Mouse (Mus musculus) hindbrain, embryonic 16.5 days (tissue): Measurements from ENCODE around the gene Mb. TPM values are rescaled to one million over a fixed set of nuclear protein-coding genes. Genes with fewer than 3 reads are reported as not detected.

Source experiments
- ATAC-seq: fragments of 200-750 bp; cut with Nextera tagmentation; 2 replicates; pipeline ENCODE4 v1.8.0; 2017; ENCODE audit warnings: moderate TSS enrichment, moderate library complexity
- H3K27ac ChIP-seq: fragments of 300-500 bp; sonication (generic); 2 replicates; pipeline ENCODE4 v1.5.1; 2014; ENCODE audit warnings: low read depth, mild to moderate bottlenecking, control low read depth, low read length, moderate library complexity
- H3K27me3 ChIP-seq: fragments of 300-500 bp; sonication (generic); replicated peaks from 2 replicates; pipeline ENCODE4 v1.6.1; 2014; ENCODE audit warnings: low read length; ENCODE audit not compliant: control insufficient read depth, insufficient read depth
- H3K36me3 ChIP-seq: fragments of 300-500 bp; sonication (generic); 2 replicates; pipeline ENCODE4 v1.6.1; 2014; ENCODE audit warnings: mild to moderate bottlenecking, low read length, moderate library complexity, mixed read lengths; ENCODE audit not compliant: control insufficient read depth, insufficient read depth
- H3K4me1 ChIP-seq: fragments of 300-500 bp; sonication (generic); 2 replicates; pipeline ENCODE4 v1.6.1; 2014; ENCODE audit warnings: low read depth, low read length; ENCODE audit not compliant: control insufficient read depth, insufficient read depth
- H3K4me2 ChIP-seq: fragments of 300-500 bp; sonication (generic); 2 replicates; pipeline ENCODE4 v1.6.1; 2014; ENCODE audit warnings: mild to moderate bottlenecking, low read length, control low read depth, moderate library complexity
- H3K4me3 ChIP-seq: fragments of 300-500 bp; sonication (generic); 2 replicates; pipeline ENCODE4 v1.5.1; 2014; ENCODE audit warnings: mild to moderate bottlenecking, low read length, control low read depth, moderate library complexity
- H3K9ac ChIP-seq: fragments of 300-500 bp; sonication (generic); 2 replicates; pipeline ENCODE4 v1.6.1; 2014; ENCODE audit warnings: low read depth, mild to moderate bottlenecking, control low read depth, low read length, moderate library complexity
- H3K9me3 ChIP-seq: fragments of 300-500 bp; sonication (generic); 2 replicates; pipeline ENCODE4 v1.6.1; 2014; ENCODE audit warnings: mild to moderate bottlenecking, low read length, moderate library complexity; ENCODE audit not compliant: control insufficient read depth
- WGBS: fragments of 180-500 bp; shearing (Covaris S2); extraction: QIAGEN DNeasy Blood & Tissue Kit; methylation state at CpG from one replicate; pipeline ENCODE4 v1.1.7; 2014; 5-methylcytosine and 5-hydroxymethylcytosine counted together
- polyA plus RNA-seq: library from polyadenylated mRNA; unstranded; fragments of >200 nt; fragmentation: Nextera tagmentation; extraction: Ambion mirVana; gene quantifications from 2 replicates; pipeline ENCODE4 v1.2.1, GENCODE M21; 2015

Mb gene
- 0.71 and 0.81 TPM in 2 replicates for polyA plus RNA-seq

- no peak within 1 kb of the TSS for H3K4me3 ChIP-seq
- H3K9ac ChIP-seq = no peak within 1 kb of the TSS
- H3K4me1 ChIP-seq = no peaks in the 10 kb centered on the region; the same call in 1 of the 2 replicates
- H3K36me3 ChIP-seq = no peaks in the 10 kb centered on the region
- 92% methylated on average over 10 of the region's 10 CpGs for WGBS
- no peaks in the 10 kb centered on the region for H3K9me3 ChIP-seq
- no peaks in the 10 kb centered on the region for H3K27me3 ChIP-seq
- ATAC-seq = no peak
- no peak within 1 kb of the TSS for H3K27ac ChIP-seq
- H3K4me2 ChIP-seq = no peak within 1 kb of the TSS
Observed at GRCm38 (mm10) chr15:77050570-77050969, at the start of gene Mb. Gene Mb, minus strand, starts transcription at chr15:77050670.

GRCm38 (mm10) chr15:77099756-77100155, 49.3 kb upstream of the Mb start:
- WGBS = 80% methylated on average over 3 of the region's 3 CpGs
- no peak for ATAC-seq
- Histone ChIP-seq H3K9ac (no peak overlapping the region), H3K9me3 (no peaks in the 10 kb centered on the region), H3K4me3 (no peak overlapping the region), H3K27ac (no peak overlapping the region), H3K36me3 (peaks cover 27% of the 10 kb centered on the region), H3K27me3 (no peaks in the 10 kb centered on the region), H3K4me1 (no peaks in the 10 kb centered on the region; the same call in 1 of the 2 replicates), H3K4me2 (no peak overlapping the region)

DNA sequence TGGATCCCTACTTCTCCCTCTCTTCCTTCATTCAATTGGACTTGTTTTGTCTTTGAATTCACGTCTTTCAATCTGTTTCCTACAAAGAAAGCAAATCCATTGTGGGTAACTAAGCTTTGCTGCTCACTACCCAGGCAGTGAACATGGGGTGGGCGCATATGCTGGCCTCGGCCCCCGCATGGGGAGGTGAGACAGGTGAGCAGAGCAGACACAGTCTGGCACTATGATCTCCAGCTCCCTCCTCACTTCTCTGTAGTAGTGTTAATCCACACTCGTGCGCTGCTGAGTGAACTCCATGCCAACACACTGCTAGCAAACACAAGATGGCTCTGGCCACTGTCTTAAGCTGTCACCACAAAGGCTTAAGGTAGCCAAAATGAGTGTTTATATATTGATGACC, 46.9 kb upstream of the Mb start:
- no peak for ATAC-seq
- WGBS = 89% methylated on average over 6 of the region's 6 CpGs
- Histone ChIP-seq H3K4me1 (no peaks in the 10 kb centered on the region), H3K9ac (no peak overlapping the region), H3K4me2 (no peak overlapping the region), H3K9me3 (no peaks in the 10 kb centered on the region), H3K27me3 (no peaks in the 10 kb centered on the region), H3K36me3 (peaks cover 27% of the 10 kb centered on the region), H3K4me3 (no peak overlapping the region), H3K27ac (no peak overlapping the region)

DNA sequence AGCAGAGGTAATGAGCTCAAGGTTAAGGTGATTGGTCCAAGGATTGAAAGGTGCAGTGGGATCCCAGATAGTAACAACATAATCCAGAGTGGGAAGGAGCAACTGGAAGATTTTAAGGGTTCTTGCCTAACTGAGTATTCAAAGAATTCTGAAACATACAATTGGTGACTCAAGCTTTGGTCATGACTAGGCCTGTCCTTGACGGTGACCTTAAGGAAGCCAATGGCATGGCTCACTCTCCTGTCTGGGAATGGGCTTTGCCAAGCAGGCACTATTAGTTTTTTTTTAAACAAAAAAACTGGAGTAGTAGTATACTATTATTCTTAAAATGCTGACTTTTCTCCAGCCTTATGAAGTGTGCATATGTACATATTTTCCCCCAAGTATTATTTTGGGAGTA, 44.7 kb upstream of the Mb start:
- no peak overlapping the region for H3K4me3 ChIP-seq
- WGBS = 83% methylated on average over 1 of the region's 1 CpGs
- no peaks in the 10 kb centered on the region for H3K9me3 ChIP-seq
- ATAC-seq = no peak
- no peak overlapping the region for H3K9ac ChIP-seq
- peaks cover 22% of the 10 kb centered on the region for H3K36me3 ChIP-seq
- H3K4me2 ChIP-seq = no peak overlapping the region
- H3K4me1 ChIP-seq = no peaks in the 10 kb centered on the region
- H3K27ac ChIP-seq = no peak overlapping the region
- no peaks in the 10 kb centered on the region for H3K27me3 ChIP-seq

GRCm38 (mm10) chr15:77094431-77094830, 44.0 kb upstream of the Mb start:
- WGBS = 89% methylated on average over 13 of the region's 13 CpGs
- Histone ChIP-seq H3K4me2 (no peak overlapping the region), H3K4me3 (no peak overlapping the region), H3K9ac (no peak overlapping the region), H3K9me3 (no peaks in the 10 kb centered on the region), H3K27me3 (no peaks in the 10 kb centered on the region), H3K27ac (no peak overlapping the region), H3K4me1 (peaks cover 2% of the 10 kb centered on the region; the same call in 1 of the 2 replicates), H3K36me3 (peaks cover 22% of the 10 kb centered on the region)
- ATAC-seq = no peak

DNA sequence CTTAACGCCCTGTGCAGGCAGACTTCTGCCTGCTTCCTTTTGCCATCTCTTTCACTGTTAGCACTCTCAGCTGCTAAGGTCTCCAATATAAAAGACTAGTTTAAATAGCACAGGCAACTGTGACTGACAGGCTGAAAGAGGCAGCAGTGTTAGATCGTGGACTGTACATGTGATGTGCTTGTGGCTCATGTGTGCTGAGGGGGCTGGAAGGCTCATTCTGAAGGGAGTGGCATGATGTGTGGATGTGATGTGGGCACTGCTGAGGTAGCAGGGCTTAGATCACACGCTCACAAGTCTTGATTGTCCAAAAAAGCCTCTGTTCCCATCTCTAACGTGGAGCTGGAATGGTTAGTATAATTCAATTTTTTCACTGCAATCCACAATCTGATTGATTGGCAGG, 40.9 kb upstream of the Mb start:
- Histone ChIP-seq H3K9ac (no peak overlapping the region), H3K36me3 (0 out of 2 replicates have a peak, but pooled peaks cover 4% of the 10 kb centered on the region), H3K27ac (no peak overlapping the region), H3K9me3 (no peaks in the 10 kb centered on the region), H3K4me1 (peaks cover 3% of the 10 kb centered on the region; the same call in 1 of the 2 replicates), H3K4me3 (no peak overlapping the region), H3K27me3 (no peaks in the 10 kb centered on the region), H3K4me2 (no peak overlapping the region)
- WGBS = 84% methylated on average over 4 of the region's 4 CpGs
- no peak for ATAC-seq

DNA sequence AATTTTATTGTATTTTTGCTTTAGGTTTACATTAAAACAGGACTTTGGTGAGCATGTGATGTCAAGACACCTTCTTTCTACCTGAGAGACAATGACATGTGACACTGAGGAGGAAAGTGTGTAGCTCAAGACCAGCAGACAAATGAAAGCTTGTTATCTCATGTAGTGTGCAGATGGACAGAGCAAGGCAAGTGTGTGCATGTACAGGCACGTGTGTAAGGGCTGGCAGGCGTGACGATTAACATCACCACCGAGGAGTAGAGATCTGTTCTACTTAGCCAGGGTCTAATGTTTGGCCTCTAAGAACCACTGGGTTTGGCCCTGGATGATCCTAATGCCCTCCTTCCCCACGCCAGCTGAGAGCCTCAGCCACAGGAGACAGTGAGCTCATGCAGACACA, 40.1 kb upstream of the Mb start:
- WGBS = 90% methylated on average over 5 of the region's 5 CpGs
- peaks cover 5% of the 10 kb centered on the region for H3K36me3 ChIP-seq

DNA sequence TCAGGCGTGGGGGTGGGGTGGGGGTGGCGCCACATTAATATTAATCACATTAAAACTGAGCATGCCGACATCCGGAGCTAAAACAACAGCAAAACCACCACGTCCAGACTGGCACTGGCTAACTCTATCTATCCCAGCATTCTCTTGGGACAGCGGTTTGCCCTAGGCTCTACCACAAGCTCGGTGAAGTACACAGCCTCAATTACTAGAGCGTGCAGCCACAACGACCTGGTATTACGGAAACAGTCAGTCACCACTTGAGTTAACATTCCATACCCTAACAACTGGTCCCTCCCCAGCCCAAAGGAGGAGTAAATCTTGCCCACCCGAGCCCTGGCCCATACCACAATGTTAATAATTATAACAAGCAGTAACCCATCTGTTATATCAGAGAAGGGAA, 38.8 kb upstream of the Mb start:
- no peak overlapping the region for H3K9ac ChIP-seq
- H3K27me3 ChIP-seq = no peaks in the 10 kb centered on the region
- ATAC-seq = no peak
- H3K4me2 ChIP-seq = no peak overlapping the region
- 55% methylated on average over 11 of the region's 11 CpGs for WGBS
- no peak overlapping the region for H3K27ac ChIP-seq
- no peaks in the 10 kb centered on the region for H3K9me3 ChIP-seq
- H3K4me1 ChIP-seq = peaks cover 3% of the 10 kb centered on the region; the same call in 1 of the 2 replicates
- H3K36me3 ChIP-seq = peaks cover 10% of the 10 kb centered on the region
- H3K4me3 ChIP-seq = no peak overlapping the region

More for the DNA sequence above, 40.1 kb upstream of the Mb start:
- peaks cover 3% of the 10 kb centered on the region; the same call in 1 of the 2 replicates for H3K4me1 ChIP-seq
- no peaks in the 10 kb centered on the region for H3K9me3 ChIP-seq
- no peak for ATAC-seq
- H3K27me3 ChIP-seq = no peaks in the 10 kb centered on the region
- H3K9ac ChIP-seq = no peak overlapping the region
- no peak overlapping the region for H3K4me2 ChIP-seq
- no peak overlapping the region for H3K4me3 ChIP-seq
- H3K27ac ChIP-seq = no peak overlapping the region

DNA sequence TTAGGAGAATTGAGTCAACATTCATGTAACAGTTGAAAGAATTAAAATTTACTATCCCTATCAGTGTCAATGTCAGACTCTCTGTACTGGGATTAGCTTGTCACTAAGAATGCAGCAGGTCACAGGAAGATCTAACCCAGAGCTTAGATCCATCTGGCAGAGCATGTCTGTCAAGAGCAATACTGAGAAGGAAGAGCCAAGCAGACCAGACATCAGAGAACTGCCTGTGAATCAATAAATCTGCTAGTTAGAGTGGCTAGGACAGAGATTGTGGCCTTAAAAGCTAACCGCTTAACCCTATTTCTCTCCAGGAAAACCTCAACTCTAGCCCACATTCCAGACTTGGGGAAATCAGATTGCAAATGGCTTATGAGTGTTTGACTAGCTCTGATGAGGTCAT, 36.0 kb upstream of the Mb start:
- Histone ChIP-seq H3K27me3 (no peaks in the 10 kb centered on the region), H3K27ac (no peak overlapping the region), H3K4me1 (peaks cover 3% of the 10 kb centered on the region; the same call in 1 of the 2 replicates), H3K9ac (no peak overlapping the region), H3K36me3 (peaks cover 23% of the 10 kb centered on the region), H3K4me3 (no peak overlapping the region), H3K4me2 (no peak overlapping the region), H3K9me3 (no peaks in the 10 kb centered on the region)
- no peak for ATAC-seq
- 95% methylated on average over 1 of the region's 1 CpGs for whole genome bisulfite sequencing

DNA sequence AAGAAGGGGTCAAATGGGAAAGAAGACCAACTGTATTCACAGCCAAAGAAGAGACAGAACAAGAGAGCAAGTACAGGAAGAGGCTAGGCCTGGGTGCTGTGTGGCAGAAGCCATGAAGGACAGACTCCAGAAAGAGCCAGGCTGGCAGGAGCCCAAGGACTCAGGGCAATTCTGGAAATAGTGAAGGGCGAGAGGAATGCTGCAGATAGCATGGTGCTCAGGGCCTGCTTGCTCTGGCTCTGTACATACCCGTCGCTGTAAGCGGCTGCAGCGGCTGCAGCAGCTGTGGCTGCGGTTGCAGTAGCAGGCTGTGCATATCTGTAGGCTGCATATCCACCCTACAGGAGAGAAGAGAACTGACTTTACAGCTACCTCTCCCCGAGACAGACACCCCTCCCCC, 35.3 kb upstream of the Mb start:
- peaks cover 26% of the 10 kb centered on the region for H3K36me3 ChIP-seq
- no peak for ATAC-seq
- H3K4me2 ChIP-seq = no peak overlapping the region
- no peaks in the 10 kb centered on the region for H3K27me3 ChIP-seq
- H3K9ac ChIP-seq = no peak overlapping the region
- H3K9me3 ChIP-seq = no peaks in the 10 kb centered on the region
- WGBS = 92% methylated on average over 7 of the region's 7 CpGs
- H3K4me1 ChIP-seq = peaks cover 3% of the 10 kb centered on the region; the same call in 1 of the 2 replicates
- H3K27ac ChIP-seq = no peak overlapping the region
- no peak overlapping the region for H3K4me3 ChIP-seq
